8 mouse cellular contexts compared by ENCODE assay signal in genomic region chr14:46883068-46883870, GRCm38 (mm10). TPM values are rescaled to one million over a fixed set of nuclear protein-coding genes. Genes with fewer than 3 reads are reported as not detected.
DNase-seq lines count a peak whose midpoint lies in the region; ATAC-seq lines count a peak whose summit lies in the region.

No protein-coding gene starts in this region.

- H3K27ac ChIP-seq in hindbrain, embryonic 14.5 days, result peak overlapping the region; percentile 45; the same call in 1 of the 2 replicates

- peak overlapping the region; percentile 90 for H3K4me2 ChIP-seq in hindbrain, embryonic 14.5 days (replicated peaks)

- ATAC-seq in hindbrain, embryonic 14.5 days (ENCODE audit: low FRiP score), result peak; percentile 44
- no peak for ATAC-seq in megakaryocyte-erythroid progenitor cell, adult 5-6 weeks (replicated peaks; ENCODE audit: low FRiP score, low TSS enrichment, poor library complexity, severe bottlenecking)

- peak overlapping the region; percentile 72 for H3K9ac ChIP-seq in hindbrain, embryonic 14.5 days

- peak; percentile 57 for DNase-seq in R1 (ENCODE audit: low read depth, low spot score)
- DNase-seq in cerebellum, postnatal 10 days, result peak; percentile 62 to 63
- peak; percentile 35 to 39 for DNase-seq in frontal cortex, postnatal 25 days (ENCODE audit: low spot score in 2 of 2)
- DNase-seq in hindbrain, embryonic 14.5 days (ENCODE audit: low spot score), result peak; percentile 57
- peak; percentile 61 to 77 for DNase-seq in left cerebral cortex, adult 18-20 months (ENCODE audit: low spot score in 2 of 2)
- peak; percentile 51 for DNase-seq in lung, postnatal 36 days
- peak; percentile 57 to 76 for DNase-seq in right cerebral cortex, postnatal 36 days (ENCODE audit: low spot score in 2 of 2)

- no peaks in the 10 kb centered on the region for H3K36me3 ChIP-seq in hindbrain, embryonic 14.5 days (replicated peaks; ENCODE audit: control insufficient read depth, insufficient read depth)

- H3K4me3 ChIP-seq in hindbrain, embryonic 14.5 days (replicated peaks; ENCODE audit: low read length), result peak overlapping the region; percentile 59

- under 1% methylated on average over 67 of the region's 70 CpGs for WGBS in hindbrain, embryonic 14.5 days

- H3K9me3 ChIP-seq in hindbrain, embryonic 14.5 days (ENCODE audit: control insufficient read depth, low read length), result no peaks in the 10 kb centered on the region

- peaks cover 16% of the 10 kb centered on the region for H3K27me3 ChIP-seq in hindbrain, embryonic 14.5 days (ENCODE audit: control insufficient read depth, insufficient read depth, low read length)

- H3K4me1 ChIP-seq in hindbrain, embryonic 14.5 days (replicated peaks; ENCODE audit: control insufficient read depth, insufficient read depth, low read length), result peaks cover 16% of the 10 kb centered on the region

RNA-seq across cellular contexts. Expression of gene Samd4, which starts 0.6 kb away (rescaled TPM):
- 2.9 and 3.1 TPM in 2 replicates for polyA plus RNA-seq in hindbrain, embryonic 14.5 days (2014; fragmentation: Nextera tagmentation; extraction: Ambion mirVana)
- total RNA-seq in left cerebral cortex, adult 18-20 months (2021), result 10 to 100 TPM; 25.9 to 29.3 TPM
- total RNA-seq in megakaryocyte-erythroid progenitor cell, adult 5-6 weeks (2014; fragmentation: Nextera tagmentation), result 0.07 and 4.2 TPM in 2 replicates
- total RNA-seq in megakaryocyte-erythroid progenitor cell, adult 5-6 weeks (2017), result 0.15 and 0.61 TPM in 2 replicates

RNA-seq across cellular contexts. Expression of gene Cgrrf1, which starts 51.3 kb away (rescaled TPM):
- 21.3 and 22.1 TPM in 2 replicates for polyA plus RNA-seq in hindbrain, embryonic 14.5 days (2014; fragmentation: Nextera tagmentation; extraction: Ambion mirVana)
- 10 to 100 TPM; 32.3 to 35.0 TPM for total RNA-seq in left cerebral cortex, adult 18-20 months (2021)
- total RNA-seq in megakaryocyte-erythroid progenitor cell, adult 5-6 weeks (2014; fragmentation: Nextera tagmentation), result 21.1 and 21.5 TPM in 2 replicates
- total RNA-seq in megakaryocyte-erythroid progenitor cell, adult 5-6 weeks (2017), result 7.8 and 18.8 TPM in 2 replicates

Comparison
In these comparisons a context has a peak if more than half of its experiments do, and no peak if none do; other contexts are left out.
1. RNA of gene Samd4, which starts 0.6 kb away (total RNA-seq): 25.9 to 29.3 TPM in left cerebral cortex, adult 18-20 months; 0.07 to 4.2 TPM in megakaryocyte-erythroid progenitor cell, adult 5-6 weeks; every median in the first group is over 4 times any median in the second.
2. Peak in every context shown above with its lines, with median percentiles within 50 percentile points of each other: DNase-seq.